Mouse (Mus musculus) gastrocnemius, adult 2 months (tissue): ENCODE data around the gene Tpsb2. TPM values are rescaled to one million over a fixed set of nuclear protein-coding genes. Genes with fewer than 3 reads are reported as not detected.
A peak's percentile ranks its signal among the peaks of the same experiment; 100 is the strongest.

Experiments
- DNase-seq: peaks from one replicate; pipeline ENCODE4 v3.0.0; 2022
- H3K27ac ChIP-seq: fragments of 200-600 bp; 2 replicates; pipeline ENCODE4 v1.8.1; 2022; ENCODE audit warnings: mild to moderate bottlenecking
- H3K4me3 ChIP-seq: fragments of 200-600 bp; 2 replicates; pipeline ENCODE4 v1.8.1; 2022; ENCODE audit warnings: mild to moderate bottlenecking, moderate library complexity
- CTCF ChIP-seq: fragments of 200-600 bp; IDR thresholded peaks from 2 replicates; pipeline ENCODE4 v1.8.1; 2022; ENCODE audit warnings: antibody characterized with exemption, mild to moderate bottlenecking, moderate library complexity
- intact Hi-C: fragments of 180-260 bp; cut with DNase I; formaldehyde crosslinking; loops from one replicate; pipeline ENCODE4 v1.15.1; 2025
- long read RNA-seq, 2 experiments: library from polyadenylated mRNA; stranded (forward); transcript quantifications; one replicate each; pipeline ENCODE4 v2.0.0; 2021
- total RNA-seq, 2 experiments: library from RNA; stranded (reverse); gene quantifications; 2 replicates each; pipeline ENCODE4 v1.2.3; 2021

Tpsb2 gene
- 1 to 10 TPM; 1.9 to 4.7 TPM for total RNA-seq
- long read RNA-seq, experiment 1, partial matches to known transcripts = 1 of 3 reads
- long read RNA-seq, experiment 1, other reads (novel, unspliced or antisense) = 0 of 3 reads
- long read RNA-seq, experiment 2 = 0 reads

DNA sequence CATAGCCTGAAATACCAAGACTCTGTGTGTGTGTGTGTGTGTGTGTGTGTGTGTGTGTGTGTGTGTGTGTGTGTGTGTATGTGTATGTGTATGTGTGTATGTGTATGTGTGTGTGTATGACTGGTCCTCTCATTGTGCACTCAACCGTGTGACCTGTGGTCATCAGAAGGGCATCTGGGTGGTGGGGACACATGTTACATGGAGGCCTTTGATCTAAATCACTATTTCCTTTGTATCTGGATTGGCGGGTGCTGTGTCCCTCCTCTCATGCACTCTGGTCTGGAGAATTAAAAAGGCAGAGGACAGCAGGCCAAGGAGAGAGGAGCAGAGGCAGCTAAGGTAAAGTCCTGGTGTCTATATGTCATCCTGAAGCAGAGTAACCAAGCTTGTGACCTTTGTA is at the start of gene Tpsb2:
Tpsb2 (plus strand) TSS at position 301 of the 400 bp plus-strand sequence.
- intact Hi-C loops = no loop called here
- H3K4me3 ChIP-seq = no peak within 1 kb of the TSS
- no peak for TF ChIP-seq CTCF

DNA sequence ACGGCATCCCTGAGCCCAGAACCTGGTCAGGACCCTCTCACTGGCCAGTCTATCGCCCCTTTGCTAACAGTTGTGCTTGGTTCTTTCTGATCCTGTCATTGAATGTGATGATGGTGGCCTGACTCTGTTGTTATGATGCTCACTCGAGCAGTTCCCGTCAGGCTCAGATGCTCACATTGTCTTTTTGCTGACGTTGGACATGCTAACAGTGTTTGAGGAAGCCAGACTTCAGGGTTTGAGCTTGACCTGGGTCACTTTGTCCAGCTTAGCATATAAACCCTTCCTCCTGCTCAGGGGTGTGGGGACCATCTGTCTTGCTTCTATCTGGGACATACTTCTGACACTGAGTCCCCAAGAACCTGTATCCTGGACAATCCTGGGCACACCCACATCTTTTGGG is 47.8 kb upstream of the Tpsb2 start, which contains the start of gene Prss29:
Prss29 (plus strand) TSS at position 301 of the 400 bp plus-strand sequence.
- intact Hi-C loops = no loop called here
- no peak within 1 kb of the TSS for H3K4me3 ChIP-seq
- DNase-seq = no peak
- H3K27ac ChIP-seq = no peak within 1 kb of the TSS
- TF ChIP-seq CTCF = no peak

More for the DNA sequence above, at the start of gene Tpsb2:
- DNase-seq = no peak
- H3K27ac ChIP-seq = no peak within 1 kb of the TSS

DNA sequence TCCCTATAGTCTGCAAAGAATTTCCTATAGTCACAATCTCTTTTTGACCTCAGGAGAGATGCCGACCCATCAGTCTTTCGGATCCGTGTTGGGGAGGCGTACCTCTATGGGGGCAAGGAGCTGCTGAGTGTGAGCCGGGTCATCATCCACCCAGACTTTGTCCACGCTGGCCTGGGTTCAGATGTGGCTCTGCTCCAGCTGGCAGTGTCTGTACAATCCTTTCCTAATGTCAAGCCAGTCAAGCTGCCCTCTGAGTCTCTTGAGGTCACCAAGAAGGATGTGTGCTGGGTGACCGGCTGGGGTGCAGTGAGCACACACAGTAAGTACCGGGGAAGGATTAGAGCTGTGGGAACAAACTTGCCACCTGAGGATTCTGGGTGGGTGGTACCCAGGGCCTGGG is 45.3 kb upstream of the Tpsb2 start:
- DNase-seq = no peak
- Histone ChIP-seq H3K27ac (no peak overlapping the region), H3K4me3 (no peak overlapping the region)
- TF ChIP-seq CTCF = no peak
- intact Hi-C loops = no loop called here

DNA sequence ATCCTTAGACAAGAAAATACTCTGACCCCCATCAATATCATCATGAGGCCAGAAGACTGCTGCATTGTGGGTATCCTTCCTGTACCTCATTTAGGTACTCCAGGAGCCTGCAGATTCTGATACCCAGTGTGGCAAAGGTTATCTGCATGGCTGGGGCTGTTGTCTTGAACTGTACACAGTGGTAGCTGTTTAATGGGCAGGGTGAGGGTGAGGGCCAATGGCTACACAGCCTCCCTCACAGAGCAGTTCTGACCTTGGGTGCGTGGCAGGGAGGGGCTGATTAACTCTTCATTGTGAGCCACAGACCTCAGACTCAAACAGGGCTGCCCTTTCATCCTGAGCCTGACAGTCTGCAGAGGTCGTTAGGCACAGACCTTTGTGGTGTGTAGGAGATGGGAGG is 43.2 kb upstream of the Tpsb2 start:
- intact Hi-C loops = no loop called here
- TF ChIP-seq CTCF = no peak
- H3K27ac ChIP-seq = no peak overlapping the region
- no peak overlapping the region for H3K4me3 ChIP-seq
- DNase-seq = no peak

DNA sequence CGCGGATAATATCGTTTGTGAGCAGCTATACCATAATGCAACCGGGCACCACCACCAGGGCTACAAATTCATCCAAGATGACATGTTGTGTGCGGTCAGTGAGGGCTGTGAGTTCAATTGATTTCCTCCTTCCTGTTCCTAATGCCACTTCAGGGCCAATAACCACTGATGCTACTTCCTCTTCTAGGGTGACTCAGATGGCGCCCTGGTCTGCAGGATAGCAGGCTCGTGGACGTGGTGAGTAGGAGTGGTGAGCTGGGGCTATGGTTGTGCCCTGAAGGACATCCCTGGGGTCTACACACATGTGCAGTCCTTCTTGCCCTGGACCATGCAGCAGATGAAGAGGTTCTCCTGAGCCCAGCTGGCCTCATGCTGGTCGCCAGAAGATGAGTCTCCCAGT is 33.8 kb upstream of the Tpsb2 start:
- Histone ChIP-seq H3K4me3 (no peak overlapping the region), H3K27ac (no peak overlapping the region)
- no peak for DNase-seq
- intact Hi-C loops = no loop called here
- no peak for TF ChIP-seq CTCF

DNA sequence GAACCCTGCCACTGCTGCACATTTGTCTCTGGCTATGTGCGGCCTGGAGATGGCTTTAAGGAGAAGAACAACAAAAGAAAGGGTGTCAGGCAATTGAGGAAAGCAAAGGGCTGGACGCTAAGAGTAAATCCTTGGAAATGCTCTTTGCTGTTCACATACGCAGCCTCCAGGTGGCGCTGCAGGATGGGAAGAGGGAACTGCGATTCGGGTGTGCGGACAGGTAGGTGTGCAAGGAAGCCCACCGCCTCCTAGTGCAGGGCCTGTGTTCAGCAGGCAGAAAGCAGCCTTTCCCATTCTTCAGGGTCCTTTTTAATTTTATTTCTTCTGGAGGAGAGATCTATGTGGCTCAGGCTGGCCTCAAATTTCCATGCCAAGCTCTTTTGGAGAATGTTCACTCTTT is 32.2 kb upstream of the Tpsb2 start:
- H3K27ac ChIP-seq = no peak overlapping the region
- no peak overlapping the region for H3K4me3 ChIP-seq
- peak; percentile 48 for DNase-seq
- TF ChIP-seq CTCF = peak; percentile 84
- intact Hi-C loops = loop anchor here (1.0 to 2.0 kb wide), 2 partner anchors 29 to 137 kb away; no protein-coding TSS in a partner anchor

DNA sequence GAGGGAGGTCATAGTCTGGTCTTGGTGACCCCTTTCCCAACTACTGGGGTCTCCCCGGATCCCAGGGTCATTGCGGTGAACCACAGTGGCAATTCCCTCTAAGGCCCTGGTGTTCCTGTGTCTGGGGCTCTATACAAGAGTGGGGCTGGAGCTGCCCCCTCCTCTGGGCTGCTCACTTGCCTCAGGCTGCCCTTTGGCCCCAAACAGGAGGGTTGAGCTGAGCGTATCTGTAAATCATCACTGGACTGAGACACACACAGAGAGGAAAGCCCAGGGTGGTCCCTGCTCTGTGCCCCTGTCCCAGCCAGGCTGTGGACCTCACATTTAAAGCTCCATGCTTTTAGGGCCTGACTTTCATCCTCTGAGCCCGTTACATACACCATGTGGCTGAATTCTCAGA is 27.9 kb upstream of the Tpsb2 start:
- Histone ChIP-seq H3K4me3 (no peak overlapping the region), H3K27ac (no peak overlapping the region)
- TF ChIP-seq CTCF = no peak
- intact Hi-C loops = no loop called here
- no peak for DNase-seq

DNA sequence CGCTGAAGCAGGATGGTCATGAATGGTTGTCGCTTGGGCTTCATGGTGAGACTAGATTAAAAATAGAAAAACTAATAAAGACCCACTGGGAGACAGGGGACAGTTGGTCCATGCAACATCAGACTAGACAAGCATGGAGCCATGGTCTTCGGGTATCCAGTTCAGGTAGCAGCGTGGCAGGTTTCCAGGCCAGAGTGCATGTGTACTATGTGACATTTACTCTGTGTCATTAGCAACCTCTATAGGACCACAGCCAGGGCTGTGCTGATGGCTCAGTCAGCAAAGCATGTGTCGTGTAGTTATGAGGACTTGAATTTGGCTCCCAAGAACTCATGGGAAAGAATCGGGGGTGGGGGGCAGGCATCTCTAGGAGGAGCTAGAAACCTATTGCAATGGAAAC is 26.1 kb upstream of the Tpsb2 start:
- H3K27ac ChIP-seq = no peak overlapping the region
- intact Hi-C loops = no loop called here
- H3K4me3 ChIP-seq = no peak overlapping the region
- TF ChIP-seq CTCF = no peak
- DNase-seq = no peak

DNA sequence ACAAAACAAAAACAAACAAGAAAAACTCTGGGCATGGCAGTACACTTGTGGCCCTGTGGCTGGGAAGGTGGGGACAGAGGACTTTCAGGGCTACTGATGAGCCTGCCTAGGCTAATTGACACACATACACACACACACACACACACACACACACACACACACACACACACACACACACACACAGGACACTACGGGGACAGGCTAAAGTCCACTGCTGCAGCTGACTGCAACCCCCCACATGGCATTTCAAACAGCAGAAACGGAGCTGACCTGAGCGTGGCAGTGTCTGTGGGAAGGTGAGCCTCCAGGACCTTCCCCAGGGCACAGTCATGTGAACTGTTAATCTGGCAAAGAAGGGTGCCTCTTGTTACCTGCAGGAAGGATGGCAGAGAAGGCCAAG is 24.6 kb upstream of the Tpsb2 start:
- intact Hi-C loops = no loop called here
- Histone ChIP-seq H3K4me3 (no peak overlapping the region), H3K27ac (no peak overlapping the region)
- DNase-seq = no peak
- TF ChIP-seq CTCF = no peak

DNA sequence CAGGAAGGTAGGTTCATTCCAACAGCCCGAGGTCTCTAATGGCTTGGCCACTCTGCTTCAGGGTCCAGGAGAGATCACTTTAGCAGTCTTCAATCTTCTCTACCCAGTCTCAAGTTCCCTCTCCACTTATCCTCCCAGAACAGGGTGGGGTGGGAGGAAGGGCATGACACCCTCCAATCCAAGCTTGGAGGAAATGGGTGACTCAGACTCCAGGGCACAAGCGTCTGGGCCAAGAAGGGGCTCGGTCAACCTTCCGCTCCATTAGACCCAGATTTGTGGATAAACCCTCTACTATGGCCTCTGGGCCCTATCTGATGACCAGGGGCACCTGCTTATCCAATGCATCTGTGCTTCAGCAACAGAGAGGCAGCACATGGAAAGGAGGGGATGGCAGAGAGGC is 20.6 kb upstream of the Tpsb2 start, which contains the start of gene Tpsab1:
Tpsab1 (minus strand) TSS at position 101 of the 400 bp plus-strand sequence.
- intact Hi-C loops = no loop called here
- Histone ChIP-seq H3K27ac (no peak within 1 kb of the TSS), H3K4me3 (no peak within 1 kb of the TSS)
- DNase-seq = no peak
- no peak for TF ChIP-seq CTCF

DNA sequence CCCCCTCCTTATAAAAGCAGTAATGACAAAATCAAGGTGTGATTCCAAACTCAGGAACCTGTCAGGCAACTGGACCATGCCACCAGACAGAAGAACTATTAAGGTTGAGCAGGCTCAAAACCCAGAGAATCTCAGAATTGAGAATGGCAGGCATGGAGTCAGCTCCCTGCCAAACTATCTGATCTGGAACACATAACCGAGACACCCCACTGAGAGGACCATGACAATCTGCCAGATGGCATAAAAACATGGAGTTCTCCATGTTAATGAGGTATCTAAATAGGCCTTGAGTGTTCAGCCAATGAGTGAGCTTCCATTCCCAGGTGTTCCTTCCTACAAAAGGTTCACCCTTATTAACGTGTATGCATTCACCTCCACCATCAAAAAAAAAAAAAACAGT is 4.8 kb upstream of the Tpsb2 start:
- intact Hi-C loops = no loop called here
- no peak for DNase-seq

DNA sequence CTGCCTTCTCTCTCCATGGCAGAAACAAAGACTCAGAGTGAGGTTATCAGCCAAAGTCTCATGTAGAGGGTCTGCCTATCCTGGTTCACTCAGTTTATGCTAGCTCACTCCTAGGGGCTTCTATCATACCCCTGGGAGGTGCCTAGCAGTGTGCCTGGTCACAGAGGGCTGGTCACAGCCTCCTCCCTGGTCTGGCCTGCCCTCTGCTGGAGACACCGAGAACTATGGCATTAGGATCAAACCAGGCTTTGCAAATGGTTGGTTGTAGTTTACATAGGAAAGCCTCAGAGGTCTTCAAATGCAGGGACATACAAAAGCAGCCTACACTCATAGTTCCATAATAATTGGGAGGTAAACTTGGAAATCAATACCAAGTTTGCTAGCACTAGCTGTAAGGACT is 2.4 kb upstream of the Tpsb2 start:
- Histone ChIP-seq H3K4me3 (no peak overlapping the region), H3K27ac (no peak overlapping the region)
- intact Hi-C loops = loop anchor here (2.0 kb wide), 1 partner anchor 29 kb away; no protein-coding TSS in a partner anchor
- TF ChIP-seq CTCF = peak; percentile 75
- DNase-seq = peak; percentile 34

More for the DNA sequence above, 4.8 kb upstream of the Tpsb2 start:
- no peak for TF ChIP-seq CTCF
- Histone ChIP-seq H3K4me3 (no peak overlapping the region), H3K27ac (no peak overlapping the region)

DNA sequence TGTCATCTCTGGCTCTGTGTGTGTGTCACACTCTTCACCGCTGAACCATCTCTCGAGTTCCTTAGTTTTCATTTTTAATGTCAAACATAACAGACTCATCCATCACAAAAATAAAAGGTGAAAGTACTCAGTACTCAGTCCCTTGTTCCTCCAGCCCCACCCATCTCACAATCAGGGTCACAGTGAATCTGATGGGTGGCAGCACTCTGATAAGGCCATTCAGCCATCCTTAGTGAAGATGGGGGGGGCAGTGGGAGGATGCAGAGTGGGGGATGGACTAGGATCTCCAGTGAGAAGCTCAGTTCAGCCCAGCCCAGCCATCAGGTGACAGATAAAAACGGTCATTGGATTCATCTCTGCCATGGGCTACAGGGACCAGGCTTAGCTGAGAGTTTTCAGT is 2.9 kb downstream of the Tpsb2 start, which contains the start of gene Tpsg1:
Tpsg1 (plus strand) TSS at position 301 of the 400 bp plus-strand sequence.
- intact Hi-C loops = no loop called here
- no peak within 1 kb of the TSS for H3K4me3 ChIP-seq
- TF ChIP-seq CTCF = no peak
- no peak for DNase-seq
- H3K27ac ChIP-seq = no peak within 1 kb of the TSS

DNA sequence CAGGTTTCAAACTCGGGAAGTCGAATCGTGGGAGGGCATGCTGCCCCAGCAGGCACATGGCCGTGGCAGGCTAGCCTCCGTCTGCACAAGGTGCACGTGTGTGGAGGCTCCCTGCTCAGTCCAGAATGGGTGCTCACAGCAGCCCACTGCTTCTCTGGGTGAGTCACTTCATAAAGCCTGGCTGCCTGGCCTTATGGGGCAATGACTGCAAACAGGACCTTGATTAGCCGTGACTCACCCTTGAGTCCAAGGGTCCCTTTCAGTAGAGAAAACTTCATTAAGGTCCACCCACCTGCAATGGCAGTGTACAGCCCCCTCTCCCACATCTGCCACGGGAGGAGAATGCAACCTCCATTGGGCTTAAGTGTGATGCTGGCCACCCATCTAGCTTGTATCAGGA is 6.4 kb downstream of the Tpsb2 start:
- TF ChIP-seq CTCF = no peak
- DNase-seq = no peak
- intact Hi-C loops = no loop called here
- Histone ChIP-seq H3K27ac (no peak overlapping the region), H3K4me3 (no peak overlapping the region)
